In genomic region chr13:38349818-38350217, GRCm38 (mm10) we compare ENCODE assay signal across 15 mouse cellular contexts. TPM values are rescaled to one million over a fixed set of nuclear protein-coding genes. Genes with fewer than 3 reads are reported as not detected.
"Had no signal": no experiment of that assay in that cellular context is flagged by ENCODE, and none has a peak within 500 bp of the region (broad histone marks: within the 10 kb centered on the region; RNA-seq: fewer than 3 reads in every experiment).

No protein-coding gene starts in this region.

- H3K36me3 ChIP-seq: kidney, embryonic 15.5 days; limb, embryonic 10.5 days; liver, embryonic 15.5 days; lung, embryonic 15.5 days; midbrain, embryonic 15.5 days; neural tube, embryonic 12.5 days had no signal

- DNase-seq: kidney, postnatal 14 days; right cerebral cortex, postnatal 4 days; spleen, adult 18-20 months; thymus, adult 18-20 months; thymus, postnatal 14 days had no signal

- H3K9ac ChIP-seq: kidney, embryonic 15.5 days; liver, embryonic 15.5 days; lung, embryonic 15.5 days; midbrain, embryonic 15.5 days; neural tube, embryonic 12.5 days had no signal

- H3K27ac ChIP-seq: kidney, embryonic 15.5 days; limb, embryonic 10.5 days; liver, embryonic 15.5 days; lung, embryonic 15.5 days; macrophage; midbrain, embryonic 15.5 days; neural tube, embryonic 12.5 days had no signal

- H3K4me3 ChIP-seq: kidney, embryonic 15.5 days; limb, embryonic 10.5 days; liver, embryonic 15.5 days; lung, embryonic 15.5 days; megakaryocyte, embryonic 14.5 days; midbrain, embryonic 15.5 days; neural tube, embryonic 12.5 days had no signal

- H3K9me3 ChIP-seq: kidney, embryonic 15.5 days; limb, embryonic 10.5 days; liver, embryonic 15.5 days; lung, embryonic 15.5 days; megakaryocyte, embryonic 14.5 days; midbrain, embryonic 15.5 days; neural tube, embryonic 12.5 days had no signal

RNA-seq across cellular contexts. Expression of gene Bmp6, which starts 4.9 kb away (rescaled TPM):
- total RNA-seq: monocyte, adult 5-6 weeks; neutrophil, adult 5-6 weeks had no signal
- polyA plus RNA-seq: macrophage had no signal
